Mouse (Mus musculus) cerebellum, adult (tissue): ENCODE results near the gene Atg10.

Experiments used
- ATAC-seq: cut with Nextera tagmentation; 2 replicates; pipeline ENCODE4 v1.9.2; 2017; ENCODE audit warnings: mild to moderate bottlenecking, moderate library complexity, mixed read lengths; ENCODE audit not compliant: insufficient number of reproducible peaks, low FRiP score, low TSS enrichment

Atg10 gene

GRCm38 (mm10) chr13:91039201-91039807, 184.5 kb downstream of the Atg10 start:
- peak; percentile 90 for ATAC-seq

GRCm38 (mm10) chr13:91038636-91039035, 185.1 kb downstream of the Atg10 start:
- ATAC-seq, result no peak

- no peak for ATAC-seq
Observed at GRCm38 (mm10) chr13:91038034-91038433, 185.7 kb downstream of the Atg10 start.

- no peak for ATAC-seq
Observed at GRCm38 (mm10) chr13:91037405-91037804, 186.4 kb downstream of the Atg10 start.

- ATAC-seq, result no peak
Observed at GRCm38 (mm10) chr13:91031836-91032235, 191.9 kb downstream of the Atg10 start.

GRCm38 (mm10) chr13:91023447-91023846, 200.3 kb downstream of the Atg10 start:
- no peak for ATAC-seq

GRCm38 (mm10) chr13:91011851-91012250, 211.9 kb downstream of the Atg10 start:
- ATAC-seq, result no peak

GRCm38 (mm10) chr13:90995034-90995629, 228.6 kb downstream of the Atg10 start:
- ATAC-seq, result no peak

GRCm38 (mm10) chr13:90993602-90994001, 230.2 kb downstream of the Atg10 start:
- ATAC-seq, result no peak

GRCm38 (mm10) chr13:90992948-90993347, 230.8 kb downstream of the Atg10 start:
- ATAC-seq, result no peak

- no peak for ATAC-seq
Observed at GRCm38 (mm10) chr13:90988226-90988625, 235.5 kb downstream of the Atg10 start.

- no peak for ATAC-seq
Observed at GRCm38 (mm10) chr13:90985417-90985816, 238.4 kb downstream of the Atg10 start.

GRCm38 (mm10) chr13:90984073-90984472, 239.7 kb downstream of the Atg10 start:
- no peak for ATAC-seq

- ATAC-seq, result no peak
Observed at GRCm38 (mm10) chr13:90981798-90982197, 242.0 kb downstream of the Atg10 start.

GRCm38 (mm10) chr13:90980878-90981674, 242.7 kb downstream of the Atg10 start:
- no peak for ATAC-seq

- ATAC-seq, result no peak
Observed at GRCm38 (mm10) chr13:90977057-90977456, 246.7 kb downstream of the Atg10 start.

GRCm38 (mm10) chr13:90973409-90973808, 250.4 kb downstream of the Atg10 start:
- ATAC-seq, result no peak

GRCm38 (mm10) chr13:90970259-90971017, 253.3 kb downstream of the Atg10 start:
- ATAC-seq, result no peak

- ATAC-seq, result no peak
Observed at GRCm38 (mm10) chr13:90968940-90969339, 254.8 kb downstream of the Atg10 start.

- peak; percentile 93 for ATAC-seq
Observed at GRCm38 (mm10) chr13:90967422-90967821, 256.3 kb downstream of the Atg10 start.

- ATAC-seq, result no peak
Observed at GRCm38 (mm10) chr13:90965996-90966395, 257.8 kb downstream of the Atg10 start.
